Mouse (Mus musculus): ENCODE measurements at regions not wholly inside any gene's neighbourhood (a gene's known extent, or its start where the extent isn't known, plus 50 kb on each side); places are given as distances from the start of the nearest gene placed in this dataset.

DNA sequence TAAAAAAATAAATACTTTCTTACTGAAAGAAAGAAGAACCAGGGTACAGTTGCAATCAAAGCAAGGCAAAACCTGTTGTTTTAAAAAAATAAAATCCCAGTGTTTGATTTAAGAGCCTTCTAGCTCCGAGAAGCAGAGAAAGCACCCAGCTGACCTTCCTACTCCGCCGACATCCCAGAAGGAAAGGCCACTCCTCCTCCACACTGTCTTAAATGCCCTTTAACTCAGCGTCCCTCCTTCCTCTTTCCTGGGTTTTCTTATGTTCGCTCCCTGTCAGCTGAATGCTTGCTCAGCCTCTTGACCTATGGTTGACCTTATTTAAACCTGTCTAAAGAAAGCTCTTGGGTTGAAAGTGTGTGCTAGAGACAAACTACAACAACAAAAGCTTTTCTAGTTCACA, 79.1 kb downstream of the Sptssa start:
- ATAC-seq: no peak

GRCm38 (mm10) chr12:54576821-54577220, 79.6 kb downstream of the Sptssa start:
- ATAC-seq: no peak

GRCm38 (mm10) chr12:54572866-54573265, 83.5 kb downstream of the Sptssa start:
- no peak for ATAC-seq

- peak; percentile 56 for ATAC-seq
Observed at GRCm38 (mm10) chr12:54568078-54568931, 88.1 kb downstream of the Sptssa start.

DNA sequence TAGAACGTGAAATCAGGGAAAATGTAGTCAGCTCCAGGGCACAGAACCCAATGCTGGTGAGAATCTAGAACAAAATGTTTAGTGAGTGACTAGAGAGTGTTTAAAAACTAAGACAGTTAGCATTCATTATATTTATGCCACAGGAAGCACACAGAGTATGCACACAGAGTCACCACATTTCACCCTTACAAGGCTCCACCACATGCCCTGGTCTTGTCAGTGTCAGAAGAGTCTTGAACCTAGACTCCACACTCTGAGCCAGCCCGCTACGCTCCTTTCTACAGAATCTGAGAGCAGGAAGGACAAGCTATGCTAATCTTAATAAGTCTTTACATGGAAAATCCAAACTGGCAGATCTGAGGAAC, 89.0 kb downstream of the Sptssa start:
- peak; percentile 60 for ATAC-seq

- peak; percentile 53 for ATAC-seq
Observed at GRCm38 (mm10) chr12:54566532-54567425, 89.6 kb downstream of the Sptssa start.

GRCm38 (mm10) chr12:54561981-54562380, 94.4 kb downstream of the Sptssa start:
- ATAC-seq: no peak

- ATAC-seq: peak; percentile 96
Observed at GRCm38 (mm10) chr12:54558106-54558505, 98.3 kb downstream of the Sptssa start.

DNA sequence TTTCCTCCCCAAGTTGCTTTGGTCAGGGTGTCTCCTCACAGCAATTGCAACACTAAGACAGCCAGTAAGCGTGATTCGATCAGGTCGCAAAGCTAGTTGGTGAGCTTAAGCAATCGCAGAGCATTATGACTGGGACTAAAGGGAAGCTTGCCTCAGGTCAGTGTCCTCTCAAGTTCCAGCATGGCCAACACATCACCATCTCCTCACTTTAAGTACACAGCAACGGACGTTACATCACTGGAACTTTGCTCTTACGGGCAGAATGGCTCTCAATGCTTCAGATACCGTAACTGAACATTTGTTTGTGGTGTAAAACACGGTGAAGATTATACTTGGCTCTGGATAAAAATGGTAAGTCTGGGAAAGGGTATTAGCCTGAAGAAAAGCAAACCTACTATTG, 106.7 kb downstream of the Sptssa start:
- no peak for ATAC-seq

GRCm38 (mm10) chr12:54545821-54546608, 110.4 kb downstream of the Sptssa start:
- peak; percentile 45 for ATAC-seq

DNA sequence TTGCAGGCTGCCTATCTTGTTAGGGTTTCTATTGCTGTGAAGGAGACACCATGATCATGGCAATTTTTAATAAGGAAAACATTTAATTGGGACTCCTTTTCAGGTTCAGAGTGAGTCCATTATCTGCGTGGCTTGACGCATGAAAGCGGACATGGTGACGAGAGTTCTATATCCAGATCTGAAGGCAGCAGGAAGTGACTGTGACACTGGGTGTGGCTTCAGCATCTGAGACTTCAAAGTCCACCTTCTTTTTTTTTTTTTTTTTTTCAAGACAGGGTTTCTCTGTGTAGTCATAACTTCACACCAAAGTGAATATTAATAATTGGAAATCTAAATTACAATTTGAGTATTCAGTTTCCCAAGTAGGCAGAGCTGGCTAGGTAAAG, 118.1 kb downstream of the Sptssa start:
- peak; percentile 37 for ATAC-seq

DNA sequence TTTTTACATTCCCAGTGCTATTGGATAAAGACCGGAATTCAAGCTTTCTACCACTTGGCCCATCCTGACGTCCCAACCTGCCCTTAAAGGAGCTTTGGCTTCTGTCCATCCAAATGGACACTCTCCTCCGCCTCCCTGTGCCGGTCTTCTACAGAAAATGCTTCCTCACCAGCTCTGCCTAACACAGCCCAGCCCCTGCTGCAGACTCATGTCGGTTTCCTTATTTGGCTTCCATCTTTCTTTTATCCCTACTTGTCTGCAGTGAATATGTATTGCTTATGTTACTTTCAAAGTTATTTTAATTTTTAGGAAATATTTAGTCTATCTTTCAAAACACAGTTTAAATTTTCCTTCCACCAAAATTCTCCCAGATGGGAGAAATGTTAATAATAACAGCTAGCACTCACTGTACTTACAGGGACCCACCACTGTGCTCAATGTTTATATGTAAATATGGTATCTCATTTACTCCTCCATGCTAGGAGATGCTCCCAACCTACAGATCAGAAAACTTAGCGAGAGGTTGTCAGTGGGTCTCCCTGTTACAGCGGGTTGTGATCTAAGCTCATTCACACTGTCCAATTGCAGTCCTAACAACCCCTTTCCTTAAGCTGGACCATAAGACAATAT, 118.6 kb downstream of the Sptssa start:
- no peak for ATAC-seq

DNA sequence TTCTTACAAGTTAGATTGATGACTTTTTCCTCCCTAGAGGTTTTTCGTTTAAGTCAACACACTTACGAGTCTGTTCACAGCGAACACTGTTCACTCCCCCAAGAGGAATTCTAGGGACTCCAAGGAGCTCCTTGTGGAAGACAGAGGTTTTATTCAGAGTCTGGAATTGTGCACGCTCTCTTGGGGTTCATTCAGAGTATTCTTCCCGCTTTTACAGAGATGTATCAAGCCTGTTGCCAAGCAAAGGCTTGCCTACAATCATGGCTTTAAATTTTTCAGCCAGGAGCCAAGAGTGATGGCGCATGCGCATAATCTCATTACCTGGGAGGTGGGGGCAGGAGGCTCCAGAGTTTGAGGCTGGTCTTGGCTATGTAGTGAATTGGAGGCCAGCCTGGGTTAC, 119.4 kb downstream of the Sptssa start:
- no peak for ATAC-seq

- ATAC-seq: no peak
Observed at GRCm38 (mm10) chr12:54535556-54536516, 120.5 kb downstream of the Sptssa start.

GRCm38 (mm10) chr12:54534910-54535309, 121.5 kb downstream of the Sptssa start:
- no peak for ATAC-seq

DNA sequence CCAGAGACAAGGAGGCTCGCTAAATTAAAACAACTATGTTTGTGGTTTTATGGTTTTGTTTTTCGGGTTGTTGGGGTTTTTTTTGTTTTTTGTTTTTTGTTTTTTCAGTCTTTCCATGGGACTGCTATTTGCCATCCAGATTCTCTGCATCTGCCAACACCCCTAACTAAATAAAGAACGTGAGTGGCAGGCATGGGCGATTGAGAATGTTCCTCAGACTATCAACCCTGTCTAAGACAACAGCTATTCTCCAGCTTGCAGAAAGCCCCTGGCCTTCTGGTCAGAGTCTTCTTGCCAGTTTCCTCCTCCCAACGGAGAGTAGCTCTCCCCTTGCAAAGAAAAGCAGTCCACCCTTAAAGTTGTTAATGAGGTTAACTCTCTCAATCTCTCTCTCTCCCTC, 123.2 kb downstream of the Sptssa start:
- ATAC-seq: no peak

DNA sequence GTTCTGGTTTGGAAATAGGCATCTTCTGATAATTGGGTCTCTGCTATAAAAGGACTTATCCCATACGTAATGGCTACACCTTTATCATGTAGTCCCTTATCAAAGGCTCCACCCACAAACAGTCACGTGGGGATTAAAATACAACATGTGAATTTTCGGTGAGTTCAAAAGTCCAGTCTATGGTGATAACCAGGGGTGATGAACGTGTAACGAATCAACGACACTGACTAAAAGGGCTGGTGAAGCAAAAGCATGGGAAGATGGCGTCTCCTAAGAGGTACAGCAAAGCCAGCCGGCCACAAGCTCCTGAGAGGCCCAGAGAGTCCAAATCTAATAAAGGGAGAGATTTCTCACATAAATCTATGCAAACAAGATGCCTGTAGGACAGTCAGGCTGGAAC, 124.3 kb downstream of the Sptssa start:
- ATAC-seq: no peak

DNA sequence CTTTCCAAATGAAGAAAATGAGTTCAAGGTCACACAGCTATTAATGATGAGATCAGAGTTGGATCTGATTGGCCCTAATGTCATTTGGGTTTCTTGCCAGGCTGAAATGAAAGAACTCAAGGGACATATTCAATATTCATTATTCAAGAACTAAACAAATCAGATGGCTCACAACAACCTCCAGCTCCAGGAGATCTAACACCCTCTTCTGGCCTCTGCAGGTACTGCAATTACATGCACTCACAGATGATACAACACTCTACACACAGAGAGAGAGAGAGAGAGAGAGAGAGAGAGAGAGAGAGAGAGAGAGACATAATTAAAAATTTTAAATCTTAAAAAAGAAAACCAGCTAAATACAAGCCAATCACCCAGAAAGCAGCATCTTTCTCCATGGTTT, 128.3 kb downstream of the Sptssa start:
- no peak for ATAC-seq

DNA sequence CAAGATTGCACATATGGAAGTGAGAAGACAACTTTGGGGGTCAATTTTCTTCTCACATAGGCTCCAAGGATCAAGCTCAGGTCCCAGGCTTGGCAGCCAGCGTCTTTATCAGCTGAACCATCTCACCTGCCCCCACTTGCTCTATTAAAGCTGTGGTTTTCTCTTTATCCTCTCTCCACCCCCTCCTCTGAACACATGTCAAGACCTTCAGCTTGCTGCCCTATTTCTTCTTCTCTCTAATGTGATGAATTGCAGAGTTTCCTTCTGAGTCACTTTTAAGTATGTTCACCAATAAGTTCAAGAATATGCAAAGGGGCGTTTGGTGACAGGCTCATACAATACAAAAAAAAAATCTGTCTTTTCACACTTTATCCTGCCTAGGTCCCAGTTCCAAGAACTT, 128.8 kb downstream of the Sptssa start:
- ATAC-seq: peak; percentile 60

- ATAC-seq: no peak
Observed at GRCm38 (mm10) chr12:54520406-54520805, 136.0 kb downstream of the Sptssa start.

DNA sequence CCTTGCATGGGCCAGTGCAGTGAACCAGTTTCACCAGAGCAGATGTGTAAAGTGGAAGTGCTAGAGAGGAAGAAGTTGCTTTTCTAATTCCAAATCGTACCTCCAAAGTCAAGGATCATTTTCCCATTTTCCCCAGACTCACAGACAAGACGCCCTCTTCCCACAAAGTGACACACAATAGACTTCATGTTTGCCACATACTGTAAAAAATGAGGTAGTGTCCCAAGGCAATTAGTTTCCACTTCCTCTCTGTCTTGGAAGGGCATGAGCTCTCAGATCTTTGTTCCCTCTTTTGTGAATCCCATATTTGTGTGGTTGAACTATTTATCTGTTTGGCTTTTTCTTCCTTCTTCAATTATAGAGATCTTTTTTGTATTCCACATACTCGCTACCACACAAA, 137.0 kb downstream of the Sptssa start:
- no peak for ATAC-seq
